25 mouse cellular contexts compared by ENCODE assay signal in the genomic region with DNA sequence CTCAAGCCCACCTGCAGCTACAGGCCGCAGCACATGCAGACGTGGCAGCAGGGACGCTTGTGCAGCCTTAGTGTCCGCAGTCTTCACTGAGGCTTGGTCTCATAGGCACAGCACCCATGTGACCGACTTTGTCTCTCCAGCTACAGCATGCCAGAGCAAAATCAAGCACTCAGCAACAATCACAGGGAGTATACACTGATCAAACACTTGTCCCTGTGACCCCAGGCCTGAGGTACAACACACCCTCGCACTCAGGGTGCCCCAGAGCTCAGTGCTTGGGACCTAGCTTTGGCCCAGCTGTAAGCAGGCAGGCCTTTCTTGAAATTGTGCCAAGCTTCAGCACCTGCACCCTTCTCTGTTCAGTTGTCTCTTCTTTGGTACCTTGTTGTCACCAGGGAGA. TPM values are rescaled to one million over a fixed set of nuclear protein-coding genes. Genes with fewer than 3 reads are reported as not detected.
DNase-seq lines count a peak whose midpoint lies in the region; ATAC-seq lines count a peak whose summit lies in the region.
"Had no signal": no experiment of that assay in that cellular context is flagged by ENCODE, and none has a peak within 500 bp of the region (broad histone marks: within the 10 kb centered on the region; RNA-seq: fewer than 3 reads in every experiment).

No protein-coding gene starts in this region.

- peak; percentile 40 for DNase-seq in forebrain, embryonic 11.5 days (ENCODE audit: low spot score)
- DNase-seq in heart, embryonic 10.5 days (ENCODE audit: low spot score) = peak; percentile 71
- no peak for DNase-seq in lung, postnatal 14 days
- DNase-seq: adrenal gland, adult 8-10 months; adrenal gland, postnatal 14 days; adrenal gland, postnatal 36 days; B cell, adult 2 months; cerebellum, adult 11-12 months; cerebellum, adult 2 months; cerebellum, adult 9-10 months; cerebellum, postnatal 10 days; cerebellum, postnatal 25 days; forebrain, postnatal 0 days had no signal

- no peak for ATAC-seq in forebrain, embryonic 11.5 days (replicated peaks; ENCODE audit: low FRiP score)
- ATAC-seq in forebrain, embryonic 15.5 days (replicated peaks) = no peak
- ATAC-seq in heart, embryonic 11.5 days (replicated peaks; ENCODE audit: insufficient number of reproducible peaks, low FRiP score, low TSS enrichment) = no peak
- ATAC-seq in lung, embryonic 16.5 days (ENCODE audit: low read depth) = peak; percentile 34; the same call in 1 of the 2 replicates
- ATAC-seq: activated CD4-positive, CD25-positive, alpha-beta regulatory T cell, adult 4 months; CD4-positive, CD25-positive, alpha-beta regulatory T cell, adult 4 months; forebrain, embryonic 14.5 days; forebrain, postnatal 0 days; Patski had no signal

- no peak overlapping the region for H3K9ac ChIP-seq in forebrain, embryonic 11.5 days (ENCODE audit: low read length)
- H3K9ac ChIP-seq in forebrain, embryonic 15.5 days (replicated peaks) = no peak overlapping the region
- H3K9ac ChIP-seq in heart, embryonic 11.5 days (ENCODE audit: low read depth, low read length) = no peak overlapping the region
- no peak overlapping the region for H3K9ac ChIP-seq in lung, embryonic 16.5 days (ENCODE audit: low read length)
- H3K9ac ChIP-seq: embryonic facial prominence, embryonic 12.5 days; forebrain, embryonic 12.5 days; forebrain, postnatal 0 days had no signal

- H3K27me3 ChIP-seq in forebrain, embryonic 11.5 days (ENCODE audit: control insufficient read depth, insufficient read depth, low read length) = no peaks in the 10 kb centered on the region
- no peaks in the 10 kb centered on the region for H3K27me3 ChIP-seq in forebrain, embryonic 15.5 days
- H3K27me3 ChIP-seq in heart, embryonic 10.5 days (ENCODE audit: insufficient read depth, poor library complexity, severe bottlenecking) = no peaks in the 10 kb centered on the region
- no peaks in the 10 kb centered on the region for H3K27me3 ChIP-seq in heart, embryonic 11.5 days (ENCODE audit: control insufficient read depth, insufficient read depth, low read length)
- no peaks in the 10 kb centered on the region for H3K27me3 ChIP-seq in lung, embryonic 16.5 days (ENCODE audit: control insufficient read depth, insufficient read depth, low read depth, low read length)
- H3K27me3 ChIP-seq: CH12.LX; embryonic facial prominence, embryonic 12.5 days; forebrain, embryonic 12.5 days; Patski had no signal

- no peaks in the 10 kb centered on the region for H3K9me3 ChIP-seq in forebrain, embryonic 11.5 days (ENCODE audit: control insufficient read depth, low read length)
- H3K9me3 ChIP-seq in forebrain, embryonic 15.5 days = no peaks in the 10 kb centered on the region
- H3K9me3 ChIP-seq in heart, embryonic 10.5 days = no peaks in the 10 kb centered on the region
- no peaks in the 10 kb centered on the region for H3K9me3 ChIP-seq in heart, embryonic 11.5 days (replicated peaks; ENCODE audit: control insufficient read depth, low read length)
- no peaks in the 10 kb centered on the region for H3K9me3 ChIP-seq in lung, embryonic 16.5 days (ENCODE audit: control insufficient read depth, low read length)
- H3K9me3 ChIP-seq: embryonic facial prominence, embryonic 10.5 days; embryonic facial prominence, embryonic 12.5 days; forebrain, embryonic 12.5 days; G1E had no signal

- H3K36me3 ChIP-seq in forebrain, embryonic 11.5 days (ENCODE audit: control insufficient read depth, insufficient read depth, low read length) = no peaks in the 10 kb centered on the region; the same call in 1 of the 2 replicates
- peaks cover 7% of the 10 kb centered on the region for H3K36me3 ChIP-seq in forebrain, embryonic 15.5 days
- H3K36me3 ChIP-seq in heart, embryonic 10.5 days = peaks cover 28% of the 10 kb centered on the region
- peaks cover 10% of the 10 kb centered on the region for H3K36me3 ChIP-seq in heart, embryonic 11.5 days (ENCODE audit: control insufficient read depth, insufficient read depth, low read length)
- H3K36me3 ChIP-seq in lung, embryonic 16.5 days (ENCODE audit: control insufficient read depth, insufficient read depth, low read length) = peaks cover 9% of the 10 kb centered on the region; the same call in 1 of the 2 replicates

- no peak overlapping the region for H3K4me2 ChIP-seq in forebrain, embryonic 11.5 days (ENCODE audit: low read depth, low read length, severe bottlenecking)
- no peak overlapping the region for H3K4me2 ChIP-seq in forebrain, embryonic 15.5 days (replicated peaks)
- no peak overlapping the region for H3K4me2 ChIP-seq in heart, embryonic 11.5 days
- no peak overlapping the region for H3K4me2 ChIP-seq in lung, embryonic 16.5 days (ENCODE audit: low read depth, low read length)
- H3K4me2 ChIP-seq: embryonic facial prominence, embryonic 12.5 days; forebrain, embryonic 12.5 days had no signal

- H3K4me1 ChIP-seq in forebrain, embryonic 11.5 days (replicated peaks; ENCODE audit: control insufficient read depth, insufficient read depth, low read length) = no peaks in the 10 kb centered on the region
- H3K4me1 ChIP-seq in forebrain, embryonic 15.5 days = no peaks in the 10 kb centered on the region
- no peaks in the 10 kb centered on the region for H3K4me1 ChIP-seq in heart, embryonic 10.5 days
- no peaks in the 10 kb centered on the region for H3K4me1 ChIP-seq in heart, embryonic 11.5 days (ENCODE audit: control insufficient read depth, insufficient read depth, low read length)
- no peaks in the 10 kb centered on the region for H3K4me1 ChIP-seq in lung, embryonic 16.5 days (replicated peaks; ENCODE audit: control insufficient read depth, insufficient read depth, low read length)
- H3K4me1 ChIP-seq: embryonic facial prominence, embryonic 10.5 days; embryonic facial prominence, embryonic 12.5 days; forebrain, embryonic 12.5 days had no signal

- H3K27ac ChIP-seq in forebrain, embryonic 11.5 days (ENCODE audit: low read depth, low read length) = no peak overlapping the region
- no peak overlapping the region for H3K27ac ChIP-seq in forebrain, embryonic 15.5 days (replicated peaks)
- no peak overlapping the region for H3K27ac ChIP-seq in heart, embryonic 10.5 days
- no peak overlapping the region for H3K27ac ChIP-seq in heart, embryonic 11.5 days (ENCODE audit: low read depth, low read length)
- H3K27ac ChIP-seq in lung, embryonic 16.5 days (ENCODE audit: low read length) = no peak overlapping the region
- H3K27ac ChIP-seq: embryonic facial prominence, embryonic 10.5 days; embryonic facial prominence, embryonic 12.5 days; forebrain, embryonic 12.5 days had no signal

- no peak overlapping the region for H3K4me3 ChIP-seq in forebrain, embryonic 11.5 days (ENCODE audit: low read depth, low read length)
- H3K4me3 ChIP-seq in forebrain, embryonic 15.5 days = no peak overlapping the region
- H3K4me3 ChIP-seq in heart, embryonic 10.5 days = no peak overlapping the region
- no peak overlapping the region for H3K4me3 ChIP-seq in heart, embryonic 11.5 days (ENCODE audit: low read depth, low read length)
- H3K4me3 ChIP-seq in lung, embryonic 16.5 days (ENCODE audit: low read length) = no peak overlapping the region
- H3K4me3 ChIP-seq: embryonic facial prominence, embryonic 10.5 days; embryonic facial prominence, embryonic 12.5 days; forebrain, embryonic 12.5 days had no signal

- 97% methylated on average over 6 of the region's 6 CpGs for WGBS in forebrain, embryonic 11.5 days
- 95% methylated on average over 6 of the region's 6 CpGs for WGBS in forebrain, embryonic 15.5 days
- WGBS in heart, embryonic 10.5 days = 85% methylated on average over 6 of the region's 6 CpGs
- WGBS in heart, embryonic 11.5 days (ENCODE audit: insufficient replicate concordance) = 93% methylated on average over 6 of the region's 6 CpGs
- WGBS in lung, embryonic 16.5 days = 84% methylated on average over 6 of the region's 6 CpGs

RNA-seq across cellular contexts. Expression of gene Ercc4, which starts 31.7 kb away (rescaled TPM):
- 16.0 and 18.0 TPM in 2 replicates for polyA plus RNA-seq in forebrain, embryonic 11.5 days (2014; fragmentation: Nextera tagmentation; extraction: Ambion mirVana)
- polyA plus RNA-seq in forebrain, embryonic 15.5 days (2015; fragmentation: Nextera tagmentation; extraction: Ambion mirVana) = 13.8 and 15.2 TPM in 2 replicates
- polyA plus RNA-seq in heart, embryonic 10.5 days (2016; fragmentation: Nextera tagmentation; extraction: Ambion mirVana) = 8.9 and 9.6 TPM in 2 replicates
- 8.7 and 9.4 TPM in 2 replicates for polyA plus RNA-seq in heart, embryonic 11.5 days (2014; fragmentation: Nextera tagmentation; extraction: Ambion mirVana)
- 13.6 and 14.8 TPM in 2 replicates for polyA plus RNA-seq in lung, embryonic 16.5 days (2015; fragmentation: Nextera tagmentation; extraction: Ambion mirVana)
